Mouse (Mus musculus) mouse trophoblast stem cell (cell line): ENCODE measurements around the gene Cdk2.
"Not testable (repeated sequence)": the region's sequence is repeated elsewhere in the genome, so short reads cannot be mapped to it uniquely, and the experiment has no call there.

Experiments
- in situ Hi-C, 2 experiments: fragments of 300-500 bp; cut with MseI, MboI; formaldehyde crosslinking; loops; 2 replicates in 1 of 2; 3 replicates in 1 of 2; pipeline ENCODE4 v1.15.1; 2025

Gene Cdk2

GRCm38 (mm10) chr10:128704491-128705316, at the start of gene Cdk2:
Cdk2 (minus strand) TSS chr10:128705031.
- in situ Hi-C loops = no loop called here

GRCm38 (mm10) chr10:128748252-128748864, 43.5 kb upstream of the Cdk2 start:
- in situ Hi-C loops = no loop called here

- in situ Hi-C loops = no loop called here
Observed at GRCm38 (mm10) chr10:128747646-128748251, 42.9 kb upstream of the Cdk2 start, which contains the start of gene Pym1. Pym1 (plus strand) TSS chr10:128747889.

GRCm38 (mm10) chr10:128746972-128747645, 42.3 kb upstream of the Cdk2 start:
- in situ Hi-C loops = no loop called here

- in situ Hi-C loops = no loop called here
Observed at GRCm38 (mm10) chr10:128745946-128746613, 41.2 kb upstream of the Cdk2 start.

- in situ Hi-C loops = no loop called here
Observed at GRCm38 (mm10) chr10:128744680-128745601, 40.1 kb upstream of the Cdk2 start, which contains the start of gene Dgka. Dgka (minus strand) TSS chr10:128744855.

GRCm38 (mm10) chr10:128744211-128744610, 39.4 kb upstream of the Cdk2 start:
- in situ Hi-C loops = no loop called here

GRCm38 (mm10) chr10:128743791-128744191, 39.0 kb upstream of the Cdk2 start:
- in situ Hi-C loops = no loop called here

- in situ Hi-C loops = no loop called here
Observed at GRCm38 (mm10) chr10:128743235-128743634, 38.4 kb upstream of the Cdk2 start.

GRCm38 (mm10) chr10:128742616-128743015, 37.8 kb upstream of the Cdk2 start:
- in situ Hi-C loops = no loop called here

- in situ Hi-C loops = no loop called here
Observed at GRCm38 (mm10) chr10:128740296-128740695, 35.5 kb upstream of the Cdk2 start.

GRCm38 (mm10) chr10:128737435-128737834, 32.6 kb upstream of the Cdk2 start:
- in situ Hi-C loops = no loop called here

- in situ Hi-C loops = no loop called here
Observed at GRCm38 (mm10) chr10:128731992-128732391, 27.2 kb upstream of the Cdk2 start.

GRCm38 (mm10) chr10:128731002-128731433, 26.2 kb upstream of the Cdk2 start:
- in situ Hi-C loops = no loop called here

GRCm38 (mm10) chr10:128728059-128728458, 23.2 kb upstream of the Cdk2 start:
- in situ Hi-C loops = no loop called here

- in situ Hi-C loops = not testable (repeated sequence)
Observed at GRCm38 (mm10) chr10:128725466-128725865, 20.6 kb upstream of the Cdk2 start.

GRCm38 (mm10) chr10:128715559-128716537, 11.0 kb upstream of the Cdk2 start:
- in situ Hi-C loops = no loop called here

- in situ Hi-C loops = not testable (repeated sequence)
Observed at GRCm38 (mm10) chr10:128711318-128711717, 6.5 kb upstream of the Cdk2 start.

- in situ Hi-C loops = no loop called here
Observed at GRCm38 (mm10) chr10:128705317-128705693, 474 bp upstream of the Cdk2 start.
